Comparison of ENCODE assay signal across 10 mouse cellular contexts in the genomic region with DNA sequence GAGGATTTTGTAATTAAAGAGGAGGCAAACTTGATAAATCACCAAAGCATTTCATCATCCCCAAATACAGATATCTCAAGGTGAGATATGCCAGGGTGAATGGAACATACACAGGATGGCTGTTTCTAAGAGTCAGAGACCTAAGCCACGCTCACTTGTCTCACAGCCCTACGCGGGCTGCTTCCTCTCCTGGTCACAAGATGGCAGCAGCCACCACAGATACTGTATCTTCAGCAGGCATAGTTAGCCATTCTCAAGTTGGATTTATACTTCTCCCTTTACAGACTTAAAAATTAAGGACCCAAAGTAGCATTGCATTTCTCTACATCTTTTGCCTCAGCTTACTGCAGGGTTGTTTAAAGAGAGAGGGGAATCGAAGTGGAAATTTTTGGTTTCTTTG. TPM values are rescaled to one million over a fixed set of nuclear protein-coding genes. Genes with fewer than 3 reads are reported as not detected.
DNase-seq lines count a peak whose midpoint lies in the region; ATAC-seq and TF ChIP-seq lines count a peak whose summit lies in the region.
"Had no signal": no experiment of that assay in that cellular context is flagged by ENCODE, and none has a peak within 500 bp of the region (broad histone marks: within the 10 kb centered on the region; RNA-seq: fewer than 3 reads in every experiment).

No protein-coding gene starts in this region.

- H3K27ac ChIP-seq in midbrain, embryonic 11.5 days (ENCODE audit: low read depth, low read length) = no peak overlapping the region
- no peak overlapping the region for H3K27ac ChIP-seq in midbrain, embryonic 13.5 days
- H3K27ac ChIP-seq in forebrain, embryonic 15.5 days (replicated peaks) = no peak overlapping the region
- no peak overlapping the region for H3K27ac ChIP-seq in intestine, embryonic 15.5 days
- H3K27ac ChIP-seq in liver, embryonic 13.5 days = no peak overlapping the region
- H3K27ac ChIP-seq in olfactory bulb, adult 2 months (ENCODE audit: insufficient read depth, low read depth, low read length) = no peak overlapping the region
- H3K27ac ChIP-seq: embryonic facial prominence, embryonic 13.5 days; limb, embryonic 15.5 days had no signal

- no peaks in the 10 kb centered on the region for H3K27me3 ChIP-seq in midbrain, embryonic 11.5 days (ENCODE audit: control insufficient read depth, insufficient read depth, low read length)
- no peaks in the 10 kb centered on the region for H3K27me3 ChIP-seq in midbrain, embryonic 13.5 days
- H3K27me3 ChIP-seq in forebrain, embryonic 15.5 days = no peaks in the 10 kb centered on the region
- H3K27me3 ChIP-seq in intestine, embryonic 15.5 days (replicated peaks) = no peaks in the 10 kb centered on the region
- H3K27me3 ChIP-seq in liver, embryonic 13.5 days = no peaks in the 10 kb centered on the region
- H3K27me3 ChIP-seq: embryonic facial prominence, embryonic 13.5 days; limb, embryonic 15.5 days had no signal

- WGBS in midbrain, embryonic 11.5 days = 33% methylated on average over 4 of the region's 4 CpGs
- 33% methylated on average over 4 of the region's 4 CpGs for WGBS in midbrain, embryonic 13.5 days
- 35% methylated on average over 4 of the region's 4 CpGs for WGBS in forebrain, embryonic 15.5 days
- 25% methylated on average over 4 of the region's 4 CpGs for WGBS in intestine, embryonic 15.5 days
- WGBS in liver, embryonic 13.5 days (ENCODE audit: insufficient replicate concordance) = 36% methylated on average over 4 of the region's 4 CpGs
- WGBS in olfactory bulb, adult 2 months = 22% methylated on average over 4 of the region's 4 CpGs

- no peaks in the 10 kb centered on the region for H3K4me1 ChIP-seq in midbrain, embryonic 11.5 days (ENCODE audit: control insufficient read depth, insufficient read depth, low read length)
- no peaks in the 10 kb centered on the region for H3K4me1 ChIP-seq in midbrain, embryonic 13.5 days (replicated peaks)
- H3K4me1 ChIP-seq in forebrain, embryonic 15.5 days = no peaks in the 10 kb centered on the region
- H3K4me1 ChIP-seq in intestine, embryonic 15.5 days (replicated peaks) = no peaks in the 10 kb centered on the region
- H3K4me1 ChIP-seq in liver, embryonic 13.5 days (replicated peaks) = no peaks in the 10 kb centered on the region
- no peaks in the 10 kb centered on the region for H3K4me1 ChIP-seq in olfactory bulb, adult 2 months (ENCODE audit: control insufficient read depth, insufficient read depth, low read length)
- H3K4me1 ChIP-seq: embryonic facial prominence, embryonic 13.5 days; limb, embryonic 15.5 days had no signal

- peak; percentile 93 for DNase-seq in midbrain, embryonic 11.5 days (ENCODE audit: low spot score, missing footprints)
- DNase-seq in adrenal gland, adult 8-10 months = peak; percentile 27
- DNase-seq in liver, embryonic 13.5 days = peak; percentile 18
- DNase-seq in yolk sac, embryonic 10.5 days (ENCODE audit: low spot score) = no peak

- TF ChIP-seq POLR2A in olfactory bulb, adult 2 months (IDR thresholded peaks at IDR 0.05; ENCODE audit: insufficient read depth, low read depth, low read length) = no peak

- no peak overlapping the region for H3K4me3 ChIP-seq in midbrain, embryonic 11.5 days (ENCODE audit: low read depth, low read length)
- no peak overlapping the region for H3K4me3 ChIP-seq in midbrain, embryonic 13.5 days (replicated peaks)
- H3K4me3 ChIP-seq in forebrain, embryonic 15.5 days = no peak overlapping the region
- no peak overlapping the region for H3K4me3 ChIP-seq in intestine, embryonic 15.5 days (replicated peaks)
- H3K4me3 ChIP-seq in liver, embryonic 13.5 days (replicated peaks) = no peak overlapping the region
- H3K4me3 ChIP-seq in olfactory bulb, adult 2 months (ENCODE audit: insufficient read depth, low read depth, low read length) = no peak overlapping the region
- H3K4me3 ChIP-seq: embryonic facial prominence, embryonic 13.5 days; limb, embryonic 15.5 days had no signal

- no peak overlapping the region for H3K4me2 ChIP-seq in midbrain, embryonic 11.5 days
- H3K4me2 ChIP-seq in midbrain, embryonic 13.5 days (replicated peaks) = no peak overlapping the region
- no peak overlapping the region for H3K4me2 ChIP-seq in forebrain, embryonic 15.5 days (replicated peaks)
- H3K4me2 ChIP-seq in intestine, embryonic 15.5 days (replicated peaks) = no peak overlapping the region
- H3K4me2 ChIP-seq in liver, embryonic 13.5 days = no peak overlapping the region
- H3K4me2 ChIP-seq: embryonic facial prominence, embryonic 13.5 days; limb, embryonic 15.5 days had no signal

- H3K9ac ChIP-seq in midbrain, embryonic 11.5 days (ENCODE audit: low read length) = no peak overlapping the region
- no peak overlapping the region for H3K9ac ChIP-seq in midbrain, embryonic 13.5 days (replicated peaks)
- H3K9ac ChIP-seq in forebrain, embryonic 15.5 days (replicated peaks) = no peak overlapping the region
- H3K9ac ChIP-seq in intestine, embryonic 15.5 days = no peak overlapping the region
- no peak overlapping the region for H3K9ac ChIP-seq in liver, embryonic 13.5 days
- H3K9ac ChIP-seq: embryonic facial prominence, embryonic 13.5 days; limb, embryonic 15.5 days had no signal

- H3K36me3 ChIP-seq in midbrain, embryonic 11.5 days (ENCODE audit: control insufficient read depth, insufficient read depth, low read length) = no peaks in the 10 kb centered on the region
- no peaks in the 10 kb centered on the region for H3K36me3 ChIP-seq in midbrain, embryonic 13.5 days
- H3K36me3 ChIP-seq in forebrain, embryonic 15.5 days = no peaks in the 10 kb centered on the region
- H3K36me3 ChIP-seq in intestine, embryonic 15.5 days = no peaks in the 10 kb centered on the region
- H3K36me3 ChIP-seq in liver, embryonic 13.5 days = no peaks in the 10 kb centered on the region
- H3K36me3 ChIP-seq: embryonic facial prominence, embryonic 13.5 days; limb, embryonic 15.5 days had no signal

- TF ChIP-seq CTCF in olfactory bulb, adult 2 months (IDR thresholded peaks at IDR 0.05; ENCODE audit: insufficient read depth, low read depth, low read length) = peak; percentile 58

- no peaks in the 10 kb centered on the region for H3K9me3 ChIP-seq in midbrain, embryonic 11.5 days (ENCODE audit: control insufficient read depth, low read length)
- H3K9me3 ChIP-seq in midbrain, embryonic 13.5 days = no peaks in the 10 kb centered on the region
- H3K9me3 ChIP-seq in forebrain, embryonic 15.5 days = no peaks in the 10 kb centered on the region
- H3K9me3 ChIP-seq in intestine, embryonic 15.5 days = no peaks in the 10 kb centered on the region
- no peaks in the 10 kb centered on the region for H3K9me3 ChIP-seq in liver, embryonic 13.5 days (replicated peaks)
- H3K9me3 ChIP-seq: embryonic facial prominence, embryonic 13.5 days; limb, embryonic 15.5 days had no signal

- no peak for ATAC-seq in midbrain, embryonic 11.5 days (ENCODE audit: low FRiP score)
- no peak for ATAC-seq in midbrain, embryonic 13.5 days
- ATAC-seq in forebrain, embryonic 15.5 days (replicated peaks) = 0 out of 2 replicates have a peak, but pooled peaks have one; percentile 57
- ATAC-seq in intestine, embryonic 15.5 days = peak; percentile 76; the same call in 1 of the 2 replicates
- ATAC-seq in liver, embryonic 13.5 days (ENCODE audit: low read depth) = no peak

RNA-seq across cellular contexts. Expression of a gene that starts 8.4 kb away (rescaled TPM):
- polyA plus RNA-seq in midbrain, embryonic 11.5 days (2014; fragmentation: Nextera tagmentation; extraction: Ambion mirVana) = 97.4 and 104 TPM in 2 replicates
- 154 and 171 TPM in 2 replicates for polyA plus RNA-seq in midbrain, embryonic 13.5 days (2015; fragmentation: Nextera tagmentation; extraction: Ambion mirVana)
- total RNA-seq in adrenal gland, adult 8-10 months (2022) = 100 to 1,000 TPM in 2 of 4 experiments, 10 to 100 TPM in 2; 86.9 to 123 (median 107) TPM
- 140 and 152 TPM in 2 replicates for polyA plus RNA-seq in forebrain, embryonic 15.5 days (2015; fragmentation: Nextera tagmentation; extraction: Ambion mirVana)
- 70.9 and 95.9 TPM in 2 replicates for polyA plus RNA-seq in intestine, embryonic 15.5 days (2015; fragmentation: Nextera tagmentation; extraction: Ambion mirVana)
- 39.3 and 40.1 TPM in 2 replicates for polyA plus RNA-seq in liver, embryonic 13.5 days (2015; fragmentation: Nextera tagmentation; extraction: Ambion mirVana)
- polyA plus RNA-seq in olfactory bulb, adult 2 months (2012; ENCODE audit: insufficient read depth, insufficient read length, low replicate concordance, missing spikeins) = 137 and 153 TPM in 2 replicates

RNA-seq across cellular contexts. Expression of a gene that starts 18.3 kb away (rescaled TPM):
- polyA plus RNA-seq in midbrain, embryonic 11.5 days (2014; fragmentation: Nextera tagmentation; extraction: Ambion mirVana) = 169 and 171 TPM in 2 replicates
- 202 and 216 TPM in 2 replicates for polyA plus RNA-seq in midbrain, embryonic 13.5 days (2015; fragmentation: Nextera tagmentation; extraction: Ambion mirVana)
- total RNA-seq in adrenal gland, adult 8-10 months (2022) = 10 to 100 TPM; 72.6 to 91.7 (median 76.8) TPM
- polyA plus RNA-seq in forebrain, embryonic 15.5 days (2015; fragmentation: Nextera tagmentation; extraction: Ambion mirVana) = 209 and 214 TPM in 2 replicates
- 155 and 165 TPM in 2 replicates for polyA plus RNA-seq in intestine, embryonic 15.5 days (2015; fragmentation: Nextera tagmentation; extraction: Ambion mirVana)
- polyA plus RNA-seq in liver, embryonic 13.5 days (2015; fragmentation: Nextera tagmentation; extraction: Ambion mirVana) = 106 and 111 TPM in 2 replicates
- not detected in 2 replicates for polyA plus RNA-seq in olfactory bulb, adult 2 months (2012; ENCODE audit: insufficient read depth, insufficient read length, low replicate concordance, missing spikeins)

RNA-seq across cellular contexts. Expression of a gene that starts 18.3 kb away (rescaled TPM):
- polyA plus RNA-seq in midbrain, embryonic 11.5 days (2014; fragmentation: Nextera tagmentation; extraction: Ambion mirVana) = 7.7 and 7.9 TPM in 2 replicates
- 10.9 and 11.4 TPM in 2 replicates for polyA plus RNA-seq in midbrain, embryonic 13.5 days (2015; fragmentation: Nextera tagmentation; extraction: Ambion mirVana)
- 10 to 100 TPM in 2 of 4 experiments, 1 to 10 TPM in 2; 8.9 to 10.6 (median 9.9) TPM for total RNA-seq in adrenal gland, adult 8-10 months (2022)
- polyA plus RNA-seq in forebrain, embryonic 15.5 days (2015; fragmentation: Nextera tagmentation; extraction: Ambion mirVana) = 12.1 and 15.5 TPM in 2 replicates
- 4.8 and 5.3 TPM in 2 replicates for polyA plus RNA-seq in intestine, embryonic 15.5 days (2015; fragmentation: Nextera tagmentation; extraction: Ambion mirVana)
- 1.4 and 1.6 TPM in 2 replicates for polyA plus RNA-seq in liver, embryonic 13.5 days (2015; fragmentation: Nextera tagmentation; extraction: Ambion mirVana)
- 202 TPM in 1 of 2 replicates, not detected in the other for polyA plus RNA-seq in olfactory bulb, adult 2 months (2012; ENCODE audit: insufficient read depth, insufficient read length, low replicate concordance, missing spikeins)

Comparison
In these comparisons a context has a peak if more than half of its experiments do, and no peak if none do; other contexts are left out.
1. ATAC-seq: peak in forebrain, embryonic 15.5 days (single experiment) and intestine, embryonic 15.5 days (single experiment); none in midbrain, embryonic 11.5 days (single experiment), midbrain, embryonic 13.5 days (single experiment) and liver, embryonic 13.5 days (single experiment).